Comparison of ENCODE assay signal across 23 mouse cellular contexts in the genomic region with DNA sequence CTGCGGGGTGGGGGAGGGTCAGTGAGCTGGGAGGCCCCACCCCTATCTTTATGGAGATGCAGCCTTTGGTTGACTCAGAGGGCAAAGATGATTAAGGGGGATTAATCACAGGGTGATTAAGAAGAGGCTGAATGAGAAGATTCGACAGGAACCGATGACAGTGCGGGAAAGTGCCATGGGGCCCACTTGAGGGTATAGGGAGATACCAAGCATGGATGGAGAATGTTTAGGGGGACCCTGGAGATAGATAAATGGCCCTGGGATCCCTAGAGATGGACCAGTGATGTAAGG. TPM values are rescaled to one million over a fixed set of nuclear protein-coding genes. Genes with fewer than 3 reads are reported as not detected.
"Had no signal": no experiment of that assay in that cellular context is flagged by ENCODE, and none has a peak within 500 bp of the region (broad histone marks: within the 10 kb centered on the region; RNA-seq: fewer than 3 reads in every experiment).

No protein-coding gene starts in this region.

- H3K4me3 ChIP-seq: gastrocnemius, adult 2 months; heart, embryonic 10.5 days; heart, embryonic 12.5 days; hindbrain, embryonic 10.5 days; hindbrain, embryonic 12.5 days; kidney, embryonic 15.5 days; limb, embryonic 13.5 days; limb, embryonic 15.5 days had no signal

- H3K9ac ChIP-seq: heart, embryonic 12.5 days; hindbrain, embryonic 12.5 days; hindbrain, embryonic 14.5 days; kidney, embryonic 15.5 days; limb, embryonic 13.5 days; limb, embryonic 15.5 days had no signal

- H3K4me2 ChIP-seq: heart, embryonic 12.5 days; hindbrain, embryonic 12.5 days; hindbrain, embryonic 14.5 days; kidney, embryonic 15.5 days; limb, embryonic 13.5 days; limb, embryonic 15.5 days had no signal

- DNase-seq: gastrocnemius, adult 2 months; gastrocnemius, postnatal 10 days; gastrocnemius, postnatal 25 days; heart, adult 18-20 months; heart, postnatal 10 days; heart, postnatal 4 days; kidney, adult 11 months; kidney, adult 2 months; kidney, adult 9 months; kidney, postnatal 14 days; kidney, postnatal 36 days had no signal

- H3K27ac ChIP-seq: gastrocnemius, adult 2 months; heart, embryonic 10.5 days; hindbrain, embryonic 10.5 days; hindbrain, embryonic 12.5 days; hindbrain, embryonic 14.5 days; kidney, embryonic 15.5 days; kidney, postnatal 0 days; limb, embryonic 13.5 days; limb, embryonic 15.5 days had no signal

- H3K9me3 ChIP-seq: heart, embryonic 10.5 days; heart, embryonic 12.5 days; hindbrain, embryonic 10.5 days; hindbrain, embryonic 12.5 days; kidney, embryonic 15.5 days; limb, embryonic 13.5 days; limb, embryonic 15.5 days had no signal

- ATAC-seq: hindbrain, embryonic 16.5 days; intestine, embryonic 16.5 days had no signal

- H3K27me3 ChIP-seq: heart, embryonic 12.5 days; kidney, embryonic 15.5 days; limb, embryonic 15.5 days had no signal

RNA-seq across cellular contexts. Expression of gene Abcg4, which starts 25.8 kb away (rescaled TPM):
- total RNA-seq: liver, adult 2 months had no signal
